Mouse (Mus musculus): ENCODE results near the gene Kcnip1.
A peak's percentile ranks its signal among the peaks of the same experiment; 100 is the strongest.

The Kcnip1 gene

DNA sequence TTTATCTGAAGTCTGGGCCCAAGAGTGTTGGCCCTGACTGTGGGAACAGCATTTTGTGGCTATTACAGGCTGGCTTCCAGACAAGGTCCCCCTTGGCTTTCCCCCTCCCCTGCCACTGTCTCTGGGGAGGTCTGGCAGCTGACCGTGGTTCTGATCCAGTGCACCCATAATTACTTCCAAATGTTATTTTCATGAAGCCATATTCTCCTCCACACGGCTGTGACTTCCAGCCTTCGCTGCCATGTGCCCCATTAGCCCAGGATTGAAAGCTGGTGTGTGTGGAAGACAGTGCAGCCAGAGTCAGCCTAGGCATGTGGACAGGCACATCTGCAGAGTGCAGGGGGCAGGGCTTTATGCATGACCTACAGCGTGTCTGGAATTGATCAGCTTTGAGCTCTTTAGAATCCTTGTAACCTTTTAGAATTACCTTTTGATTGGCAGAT, 240.5 kb downstream of the Kcnip1 start:
- DNase-seq (ENCODE audit: low spot score in 2 of 2): no peak

DNA sequence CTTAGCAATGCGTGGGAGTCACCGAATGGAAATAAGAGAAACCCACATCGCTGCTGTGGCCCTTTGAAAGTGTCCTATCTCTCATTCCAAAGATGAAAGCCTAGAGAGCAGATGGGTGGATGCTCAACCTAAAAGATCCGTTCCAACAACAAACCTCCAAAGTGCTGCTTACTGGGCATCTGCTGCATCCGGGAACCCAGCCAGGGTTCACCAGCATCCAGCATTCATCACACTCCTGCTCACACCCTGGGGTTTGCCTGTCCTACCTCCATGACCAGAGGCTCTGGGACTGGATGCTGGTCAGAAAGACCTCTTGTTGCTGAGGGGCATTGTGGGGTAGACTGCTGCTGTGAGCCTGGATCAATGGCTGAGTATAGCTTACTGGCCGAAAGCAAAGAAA, 241.4 kb downstream of the Kcnip1 start:
- no peak for DNase-seq (ENCODE audit: low spot score in 2 of 2)

DNA sequence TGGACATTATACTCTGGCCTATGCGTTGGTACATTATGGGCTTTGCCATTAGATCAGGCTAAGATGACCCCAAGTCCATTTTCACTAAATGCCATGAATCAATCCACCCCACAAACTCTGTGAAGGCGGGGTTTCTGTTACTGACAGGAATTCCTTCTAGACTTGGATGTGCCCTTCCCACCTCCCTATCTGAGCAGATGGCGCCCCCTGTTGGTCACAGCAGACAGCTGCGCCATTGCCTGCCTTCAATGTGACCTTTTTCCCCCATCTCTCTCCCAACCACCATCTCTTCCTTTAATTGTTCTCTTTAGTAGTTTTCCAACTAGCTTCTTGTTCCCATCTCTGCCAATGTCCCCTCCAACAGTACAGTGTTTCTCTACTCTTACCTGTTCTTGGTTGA, 243.0 kb downstream of the Kcnip1 start:
- DNase-seq (ENCODE audit: low spot score in 2 of 2): no peak

DNA sequence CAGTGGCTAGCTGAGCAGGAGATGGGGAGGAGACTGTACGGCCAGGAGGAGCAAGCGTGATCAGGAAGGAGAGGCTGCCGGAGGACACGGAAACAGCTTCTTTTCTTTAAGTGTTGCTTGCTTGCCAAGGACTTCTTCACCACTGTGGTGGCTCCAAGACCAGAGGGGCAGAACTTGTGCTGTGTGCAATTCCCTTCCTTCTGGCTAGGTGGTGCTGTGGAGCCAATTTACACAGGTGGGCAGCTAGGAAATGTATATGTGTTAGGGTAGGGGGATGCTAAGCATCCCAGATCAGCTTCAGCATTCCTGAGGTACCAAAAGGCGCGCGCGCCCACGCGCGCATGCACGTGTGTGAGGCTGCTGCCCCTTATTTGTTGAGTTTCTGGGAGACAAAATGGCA, 243.5 kb downstream of the Kcnip1 start:
- DNase-seq (ENCODE audit: low spot score in 2 of 2): no peak

DNA sequence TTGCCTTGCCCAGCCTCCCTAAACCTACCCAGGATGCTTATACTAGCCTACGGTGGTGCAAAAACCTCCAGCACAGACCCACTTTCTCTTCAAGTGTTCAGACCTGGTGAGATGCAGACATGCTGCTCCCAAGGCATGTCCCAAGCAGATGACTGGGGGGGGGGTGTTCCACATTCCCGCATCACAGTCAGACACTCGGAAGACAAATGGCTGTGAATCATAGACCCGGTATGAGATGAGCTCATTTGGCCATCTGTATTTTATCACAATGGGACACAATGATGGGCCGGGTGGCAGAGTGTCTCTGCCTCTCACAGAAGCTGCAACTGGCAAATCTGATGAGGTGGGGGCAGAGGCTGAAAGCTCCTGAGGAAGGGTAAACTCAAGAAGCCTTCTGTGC, 244.2 kb downstream of the Kcnip1 start:
- no peak for DNase-seq (ENCODE audit: low spot score in 2 of 2)

DNA sequence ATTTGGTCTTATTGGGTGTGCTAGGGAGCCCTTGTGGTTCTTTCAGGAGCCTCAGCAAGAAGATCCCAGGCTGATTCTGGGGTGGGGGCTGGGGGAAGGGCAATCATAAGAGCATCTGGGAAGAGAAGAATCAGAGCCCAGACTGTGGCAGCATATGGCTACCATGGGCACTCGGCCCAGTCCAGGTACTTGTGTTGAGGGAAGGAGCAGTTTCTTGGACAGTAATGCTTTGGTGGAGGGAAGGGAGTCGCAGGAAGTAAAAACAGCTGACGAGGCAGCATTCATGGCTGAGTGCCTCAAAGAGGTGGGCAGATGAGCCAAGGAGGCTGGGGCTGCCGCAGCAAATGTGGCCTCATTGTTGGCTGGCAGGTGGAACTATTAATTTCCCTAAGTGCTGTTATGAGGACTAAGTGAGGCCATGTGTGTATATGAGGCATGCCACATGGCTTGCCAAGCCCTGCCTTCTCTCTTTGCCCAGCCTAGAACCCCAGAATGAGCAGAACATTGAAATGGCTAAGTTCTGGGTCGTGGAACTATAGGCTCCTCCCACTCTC, 245.5 kb downstream of the Kcnip1 start:
- DNase-seq (ENCODE audit: low spot score in 2 of 2): no peak

DNA sequence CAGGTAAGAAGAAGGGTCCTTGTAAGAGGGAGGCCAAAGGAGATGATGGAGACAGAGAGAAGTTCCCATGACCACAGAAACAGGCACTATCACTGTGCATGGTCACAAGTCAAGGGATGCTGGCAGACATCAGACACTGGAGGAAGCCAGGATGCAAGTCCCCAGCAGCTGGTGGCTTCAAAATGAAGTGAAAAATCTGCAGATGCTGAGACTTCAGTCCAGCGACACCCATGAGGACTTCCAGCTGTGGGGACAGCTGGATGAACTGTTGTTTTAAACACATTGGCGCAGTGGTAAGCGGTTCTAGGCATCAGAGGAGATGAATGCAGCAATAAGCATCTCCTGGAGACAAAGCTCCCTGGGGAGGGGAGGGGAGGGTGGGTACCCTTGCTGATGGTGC, 246.6 kb downstream of the Kcnip1 start:
- DNase-seq (ENCODE audit: low spot score in 2 of 2): no peak

DNA sequence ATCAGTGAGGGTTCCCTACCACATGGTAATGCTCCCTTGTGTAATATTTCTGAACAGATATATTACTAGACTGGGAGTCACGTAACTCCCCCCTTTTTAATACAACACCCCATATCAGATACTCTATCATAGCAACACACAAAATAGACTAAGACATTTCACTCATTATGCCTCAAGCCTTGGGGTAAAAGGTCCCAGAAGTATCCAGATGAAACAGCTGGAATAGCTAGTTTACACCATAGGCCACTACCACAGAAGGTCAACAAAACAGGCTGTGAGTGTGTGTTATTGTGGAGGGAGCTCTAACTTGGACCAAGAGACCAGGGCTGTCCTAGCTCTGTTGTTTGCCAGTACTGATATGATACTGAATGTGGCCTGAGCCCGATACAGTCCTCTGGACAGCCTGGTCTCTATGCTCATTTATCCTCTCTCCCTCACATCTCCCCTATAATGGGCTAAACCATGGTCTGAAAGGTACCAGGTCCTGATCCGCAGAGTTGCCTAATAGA, 247.1 kb downstream of the Kcnip1 start:
- no peak for DNase-seq (ENCODE audit: low spot score in 2 of 2)

DNA sequence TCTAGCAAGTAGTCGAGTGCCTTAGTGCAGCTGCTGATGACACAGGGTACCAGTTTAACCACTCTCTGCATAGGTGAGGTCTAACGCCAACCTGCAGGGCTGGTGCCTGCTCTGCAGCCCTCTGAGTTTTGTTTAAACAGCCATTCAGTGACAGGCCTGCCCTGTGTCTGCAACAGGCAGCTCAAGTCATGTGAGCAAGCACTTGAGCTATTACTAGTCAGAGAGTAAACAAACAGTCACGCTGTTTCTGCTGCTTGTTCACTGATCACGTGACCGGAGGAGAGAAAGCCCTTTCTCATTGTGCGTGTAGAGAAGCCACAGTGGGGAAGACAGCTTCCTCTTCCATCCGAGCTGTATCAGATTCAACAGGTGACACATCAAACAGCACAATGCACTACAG, 248.5 kb downstream of the Kcnip1 start:
- DNase-seq (ENCODE audit: low spot score in 2 of 2): no peak

DNA sequence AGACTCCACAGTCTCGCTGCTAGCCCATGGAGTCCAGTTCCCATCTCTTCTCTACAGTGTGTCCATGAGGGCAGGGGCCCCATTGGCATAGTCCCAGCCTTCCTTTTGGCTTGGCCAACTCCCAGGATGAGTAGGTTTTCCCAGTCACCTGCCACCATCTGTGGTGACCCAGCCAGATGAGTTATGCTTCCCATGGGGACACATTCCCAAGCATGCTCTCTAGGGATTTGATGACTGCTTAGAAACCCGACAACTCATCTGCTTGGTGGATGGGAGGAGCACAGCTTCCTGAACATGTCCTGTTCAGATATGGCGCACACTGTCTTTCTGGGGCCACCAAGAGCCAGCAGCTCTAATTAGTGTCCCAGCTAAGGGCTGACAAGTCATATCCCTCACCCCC, 252.8 kb downstream of the Kcnip1 start:
- no peak for DNase-seq (ENCODE audit: low spot score in 2 of 2)

DNA sequence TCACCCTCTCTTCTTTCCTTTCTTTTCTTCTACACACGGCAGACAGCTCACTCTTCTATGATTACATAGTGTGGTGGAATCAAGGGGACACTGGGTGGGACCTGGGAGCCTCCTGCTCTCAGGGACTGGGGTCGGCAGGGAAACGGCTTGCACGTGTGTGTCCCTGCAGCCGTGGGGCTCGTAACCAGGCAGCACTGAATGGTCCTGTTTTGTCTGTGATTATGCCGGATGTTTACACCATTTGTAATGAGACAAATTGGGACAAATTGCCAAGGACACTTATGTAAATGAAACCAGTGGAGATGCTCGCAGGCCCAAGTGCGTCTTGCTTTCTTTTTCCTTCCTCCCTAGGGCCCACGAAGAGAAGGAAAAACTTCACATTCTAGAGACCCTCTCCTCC, 256.5 kb downstream of the Kcnip1 start:
- no peak for DNase-seq (ENCODE audit: low spot score in 2 of 2)

DNA sequence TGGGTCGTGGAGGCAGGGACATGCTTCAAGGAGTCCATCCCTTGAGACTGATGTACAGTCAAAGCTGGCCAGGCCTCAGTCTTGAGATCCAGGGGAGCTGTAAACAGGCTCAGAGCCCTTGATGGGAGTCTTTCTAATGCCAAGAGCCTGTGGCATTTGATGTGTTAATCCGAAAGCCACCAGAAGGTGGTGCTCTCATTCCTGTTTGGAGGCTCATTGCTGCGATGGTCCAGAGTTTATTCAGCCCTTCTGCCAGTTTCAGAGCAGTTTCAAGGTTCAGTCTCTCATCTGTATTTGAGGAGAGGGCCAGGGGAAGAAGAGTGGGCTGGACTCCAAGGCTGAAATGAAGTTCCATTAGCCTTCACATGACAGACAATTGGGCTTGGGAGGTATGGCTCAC, 259.7 kb downstream of the Kcnip1 start:
- DNase-seq (ENCODE audit: low spot score in 2 of 2): peak in 1 of 2 experiments; percentile 75

DNA sequence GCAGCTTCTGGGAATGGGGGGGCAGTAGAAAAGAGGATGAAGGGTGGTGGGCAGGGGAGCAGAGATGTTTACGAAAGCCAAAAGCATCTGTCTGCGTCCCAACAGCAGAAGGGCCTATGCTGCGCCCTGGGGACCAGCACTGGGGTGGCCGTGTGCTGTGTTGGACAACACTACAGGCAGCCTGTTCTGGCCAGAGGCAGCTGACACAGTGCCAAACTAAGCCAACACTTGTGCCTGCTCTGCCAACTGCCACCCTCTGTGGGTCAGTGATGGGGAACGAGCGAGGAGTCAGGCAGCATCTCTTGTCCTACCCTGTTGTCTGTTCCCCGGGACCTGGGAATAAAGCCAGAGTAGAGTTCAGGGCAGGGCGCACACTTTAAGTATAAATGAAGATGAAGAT, 260.6 kb downstream of the Kcnip1 start:
- DNase-seq (ENCODE audit: low spot score in 2 of 2): no peak

DNA sequence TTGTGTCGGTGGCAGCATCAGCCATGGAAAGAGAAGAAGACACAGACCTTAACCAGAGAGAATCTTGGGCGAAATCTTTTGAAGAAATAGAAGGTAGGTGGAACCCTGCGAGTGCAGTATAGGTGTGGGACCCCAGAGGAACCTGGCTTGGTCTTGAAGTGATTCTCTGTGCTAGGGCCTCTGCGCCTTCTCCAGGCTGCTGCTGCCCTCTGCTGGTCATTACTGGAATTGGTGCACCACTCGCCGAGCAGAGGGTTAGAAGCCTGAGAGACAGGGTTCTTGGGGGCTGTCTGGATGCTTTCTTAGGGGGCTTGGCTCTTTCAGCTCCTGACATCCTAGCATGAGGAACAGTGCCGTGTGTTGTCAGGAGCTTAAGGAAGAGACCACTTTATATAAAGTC, 271.7 kb downstream of the Kcnip1 start:
- peak in 1 of 2 experiments; percentile 68 for DNase-seq (ENCODE audit: low spot score in 2 of 2)

DNA sequence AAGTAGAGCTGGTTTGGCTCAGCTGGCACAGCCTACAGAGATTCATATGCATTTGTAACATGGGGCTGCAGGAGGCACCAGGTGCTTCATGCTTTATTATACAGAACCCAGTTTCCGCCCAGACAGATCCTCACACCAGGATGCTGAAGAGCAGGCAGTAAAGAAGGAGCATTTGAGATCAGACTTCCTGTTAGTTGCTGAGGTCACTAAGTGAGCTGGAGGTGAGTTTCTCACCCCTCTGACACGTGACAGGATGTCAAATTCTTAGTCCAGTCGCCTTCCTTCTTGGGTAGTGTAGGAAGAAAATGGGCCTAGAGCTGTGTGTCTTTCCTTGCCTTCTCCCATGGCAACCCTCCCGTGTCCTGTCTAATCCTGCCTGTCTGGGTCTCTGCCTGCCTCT, 286.2 kb downstream of the Kcnip1 start:
- no peak for DNase-seq (ENCODE audit: low spot score in 2 of 2)

DNA sequence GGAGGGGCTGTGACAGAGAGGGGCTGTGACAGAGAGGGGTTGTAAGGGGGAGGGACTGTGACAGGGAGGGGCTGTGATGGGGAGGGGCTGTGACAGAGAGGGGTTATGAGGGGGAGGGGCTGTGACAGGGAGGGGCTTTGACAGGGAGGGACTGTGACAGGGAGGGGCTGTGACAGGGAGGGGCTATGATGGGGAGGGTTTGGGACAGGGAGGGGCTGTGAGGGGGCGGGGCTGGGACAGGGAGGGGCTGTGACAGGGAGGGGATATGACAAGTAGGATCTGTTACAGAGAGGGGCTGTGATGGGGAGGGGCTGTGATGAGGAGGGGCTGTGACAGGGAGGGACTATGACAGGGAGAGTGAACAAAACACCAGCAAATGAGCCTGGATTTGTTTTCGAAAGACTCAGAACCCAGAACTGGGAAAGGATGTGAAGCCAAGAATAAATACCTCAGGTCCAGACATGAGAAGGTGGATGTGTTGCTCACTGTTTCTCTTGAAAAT, 290.9 kb downstream of the Kcnip1 start:
- DNase-seq (ENCODE audit: low spot score in 2 of 2): no peak

DNA sequence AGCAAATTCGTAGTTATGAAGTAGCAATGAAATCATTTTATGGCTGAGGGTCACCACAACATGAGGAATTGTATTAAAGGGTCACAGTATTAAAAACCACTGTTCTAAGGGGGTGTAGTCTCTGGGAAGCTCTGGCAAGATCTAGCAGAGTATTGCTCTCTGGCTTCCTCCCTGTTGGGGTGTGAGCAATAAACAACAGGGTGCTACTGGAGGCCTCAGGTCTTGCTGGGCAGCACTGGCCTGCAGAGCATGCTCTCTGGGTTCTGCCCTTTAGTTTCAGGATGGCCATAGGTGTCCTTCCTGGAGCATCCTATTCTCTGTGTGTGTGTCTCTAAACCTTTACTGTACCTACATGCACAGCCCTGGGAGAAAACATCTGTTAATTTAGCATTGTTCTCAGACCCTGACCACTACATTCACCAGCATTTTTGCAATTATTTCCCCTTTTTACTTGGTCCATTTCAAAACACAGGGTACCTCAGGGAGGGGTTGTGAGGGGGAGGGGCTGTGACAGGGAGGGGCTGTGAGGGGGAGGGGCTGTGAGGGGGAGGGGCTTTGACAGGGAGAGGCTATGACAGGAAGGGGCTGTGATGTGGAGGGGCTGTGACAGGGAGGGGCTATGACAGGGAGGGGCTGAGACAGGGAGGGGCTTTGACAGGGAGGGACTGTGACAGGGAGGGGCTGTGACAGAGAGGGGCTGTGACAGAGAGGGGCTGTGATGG, 291.6 kb downstream of the Kcnip1 start:
- no peak for DNase-seq (ENCODE audit: low spot score in 2 of 2)

DNA sequence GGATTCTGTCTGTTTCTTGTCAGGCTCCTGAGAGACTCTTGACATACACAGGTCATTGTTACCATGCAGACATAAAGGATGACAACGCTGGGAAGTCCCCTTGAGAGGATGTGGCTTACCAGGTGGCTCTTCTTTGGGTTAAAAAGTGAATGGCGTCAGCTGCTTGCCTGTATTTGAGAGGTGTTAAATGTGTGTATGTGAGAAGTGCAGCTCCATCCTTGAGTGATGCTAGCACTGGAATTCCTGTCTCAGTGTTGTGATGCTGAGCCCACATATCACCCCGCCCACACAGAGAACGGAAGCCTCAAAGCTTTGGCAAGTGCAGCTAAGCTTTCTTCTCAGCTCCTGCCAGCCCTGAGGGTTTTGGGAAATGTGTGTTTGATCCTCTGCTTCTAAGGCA, 292.2 kb downstream of the Kcnip1 start:
- DNase-seq (ENCODE audit: low spot score in 2 of 2): peak; percentile 61 to 72

DNA sequence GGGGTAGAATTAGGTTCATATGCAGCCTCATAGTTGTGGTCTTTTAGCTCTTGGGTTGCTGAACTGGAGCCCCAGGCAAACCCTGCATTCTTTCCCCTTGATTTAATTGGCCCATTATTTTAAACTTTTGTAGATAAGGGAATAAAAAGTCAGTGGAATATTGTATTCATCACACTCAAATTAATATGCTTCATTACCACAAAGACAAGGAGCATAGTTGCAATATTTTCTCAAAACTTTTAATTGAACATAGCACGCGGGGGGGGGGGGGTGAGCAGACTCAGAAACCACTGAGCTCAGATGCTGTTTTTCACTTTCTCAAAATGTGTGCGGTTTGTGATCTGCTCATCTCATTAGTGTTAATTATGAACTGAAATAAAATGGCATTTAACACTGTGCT, 302.8 kb downstream of the Kcnip1 start:
- DNase-seq (ENCODE audit: low spot score in 2 of 2): no peak

DNA sequence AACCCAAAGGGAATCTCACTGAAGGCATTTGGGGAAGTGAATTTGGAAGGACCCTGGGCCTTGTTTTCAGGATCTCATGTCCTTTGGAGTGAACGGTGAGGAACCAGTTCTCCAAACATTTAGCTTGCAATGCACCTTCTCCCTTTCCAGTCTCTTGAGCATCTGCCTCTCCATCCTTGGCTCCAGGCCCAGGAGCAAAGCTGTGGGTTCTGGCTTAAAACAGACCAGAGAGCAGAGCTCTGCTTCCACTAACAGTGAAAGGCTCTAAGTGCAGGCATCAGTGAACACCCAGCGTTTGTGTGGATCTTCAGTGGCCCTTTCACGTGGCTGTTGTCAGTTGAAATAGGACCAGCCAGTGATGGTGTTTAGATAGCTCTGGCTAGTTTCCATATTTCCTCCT, 307.0 kb downstream of the Kcnip1 start:
- peak; percentile 11 to 31 for DNase-seq (ENCODE audit: low spot score in 2 of 2)

DNA sequence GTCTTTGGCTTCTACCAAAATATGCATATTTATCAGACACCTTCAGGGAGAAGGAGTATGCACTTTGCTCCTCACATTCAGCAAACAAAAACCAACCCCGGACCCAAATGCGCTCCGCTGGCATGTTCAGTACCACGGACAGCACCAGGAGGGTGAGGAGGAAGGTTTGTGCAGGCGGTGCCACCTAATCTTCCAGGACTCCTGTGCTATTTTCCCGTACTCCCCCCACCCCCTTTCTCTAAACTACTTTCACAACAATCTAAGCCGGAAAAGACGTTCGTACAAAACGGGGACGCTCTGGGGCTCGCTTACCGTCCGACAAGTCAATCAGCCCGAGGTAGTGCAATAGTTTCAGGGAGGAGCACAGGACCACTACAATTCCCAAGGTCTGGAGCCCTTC, 312.8 kb downstream of the Kcnip1 start:
- no peak for DNase-seq (ENCODE audit: low spot score in 2 of 2)

DNA sequence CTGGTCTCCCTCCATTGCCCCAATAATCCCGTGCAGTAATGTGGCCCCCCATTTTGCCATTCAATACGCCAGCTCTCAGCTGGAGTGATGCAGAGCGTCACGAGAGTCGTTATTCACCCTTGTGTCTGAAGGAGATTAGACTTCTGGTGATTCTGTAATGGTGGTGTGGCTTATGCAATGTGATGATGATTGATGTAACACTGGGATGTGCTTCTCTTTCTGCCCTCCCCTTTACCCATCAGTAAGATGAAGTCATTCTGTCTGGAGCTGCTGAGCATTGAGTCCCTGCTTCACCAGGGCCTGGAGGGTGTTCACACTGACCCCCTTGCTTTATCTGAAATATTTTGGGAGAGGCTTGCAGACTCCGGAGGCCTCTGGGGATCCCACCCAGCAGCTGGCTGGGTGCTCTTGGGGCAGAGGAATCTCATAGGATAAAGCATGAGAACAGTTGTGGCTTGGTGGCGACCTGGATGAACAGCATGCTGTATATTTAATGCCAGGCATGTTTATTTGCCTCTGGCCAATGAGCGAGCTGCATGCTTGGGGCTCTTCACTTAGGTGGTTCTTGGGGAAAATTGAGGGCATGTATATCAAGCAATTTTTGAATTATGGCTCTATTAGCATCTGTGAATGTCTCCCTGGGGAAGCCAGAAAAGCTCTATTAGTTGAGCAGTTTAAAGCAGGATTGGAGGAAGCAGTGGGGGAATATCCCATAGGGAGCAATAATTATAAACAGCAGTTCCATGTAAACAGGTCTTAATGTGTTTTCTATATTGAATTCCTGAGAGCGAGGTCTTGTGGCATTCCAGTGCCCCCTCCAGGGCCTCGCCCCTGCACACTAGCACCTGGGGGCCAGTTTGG, 322.6 kb downstream of the Kcnip1 start:
- DNase-seq (ENCODE audit: low spot score in 2 of 2): no peak

DNA sequence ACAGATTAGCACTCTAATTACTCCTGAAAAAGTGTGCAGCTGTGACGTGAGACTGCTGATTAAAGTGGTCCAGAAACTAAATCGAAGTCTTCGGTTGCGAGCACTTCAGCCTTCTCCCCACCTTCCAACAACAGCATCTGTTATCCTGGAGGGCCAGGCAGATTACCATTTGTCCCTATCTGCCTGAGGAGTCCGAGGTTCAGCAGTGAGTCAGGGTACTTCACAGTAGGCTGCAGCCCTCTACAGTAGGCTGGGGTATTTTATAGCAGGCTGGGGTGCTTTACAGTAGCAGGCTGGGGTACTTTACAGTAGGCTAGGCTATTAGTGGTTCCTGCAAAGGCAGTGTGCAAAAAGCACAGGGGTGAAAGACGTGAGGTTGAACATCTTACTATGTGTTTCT, 324.6 kb downstream of the Kcnip1 start:
- DNase-seq (ENCODE audit: low spot score in 2 of 2): no peak

Data from frontal cortex, postnatal 10 days (tissue).